Mouse (Mus musculus) CH12.LX (cell line): ENCODE data around the gene Gm20388.

Experiments used
- CTCF ChIP-seq, 2 experiments: IDR thresholded peaks in 1 of 2; conservative IDR thresholded peaks in 1 of 2; 2 replicates each; pipeline ENCODE4 v1.5.1; 2011 to 2012; ENCODE audit warnings: low read depth in 2 of 2, low read length in 2 of 2, improper control_type of control experiment in 1 of 2, inconsistent platforms in 1 of 2, mild to moderate bottlenecking in 1 of 2, moderate library complexity in 1 of 2
- MAX ChIP-seq: IDR thresholded peaks from 2 replicates; pipeline ENCODE4 v1.6.1; 2011; ENCODE audit warnings: low read length, improper control_type of control experiment
- MYC ChIP-seq: IDR thresholded peaks from 2 replicates; pipeline ENCODE4 v1.6.1; 2011; ENCODE audit warnings: low read depth, mild to moderate bottlenecking, improper control_type of control experiment, low read length
- PAX5 ChIP-seq: IDR thresholded peaks from 2 replicates; pipeline ENCODE4 v1.6.1; 2012; ENCODE audit warnings: low read length, inconsistent platforms, mixed read lengths
- POLR2A ChIP-seq: IDR thresholded peaks from 2 replicates; pipeline ENCODE4 v1.6.1; 2011; ENCODE audit warnings: low read depth, mild to moderate bottlenecking, improper control_type of control experiment, low read length
- TBP ChIP-seq: conservative IDR thresholded peaks from 2 replicates; pipeline ENCODE4 v1.6.1; 2011; ENCODE audit warnings: low read depth, low read length, improper control_type of control experiment
- UBTF ChIP-seq: IDR thresholded peaks from 2 replicates; pipeline ENCODE4 v1.6.1; 2012; ENCODE audit warnings: low read depth, mild to moderate bottlenecking, inconsistent platforms, low read length, improper control_type of control experiment, moderate library complexity

- no peak for TF ChIP-seq UBTF
- no peak for TF ChIP-seq MYC
- TF ChIP-seq TBP = no peak
- no peak for TF ChIP-seq PAX5
- TF ChIP-seq CTCF (conservative IDR thresholded peaks at IDR 0.05 in 1 of 2, IDR thresholded peaks at IDR 0.05 in 1 of 2; ENCODE audit: low read depth in 2 of 2, low read length in 2 of 2) = no peak
- TF ChIP-seq POLR2A = no peak
- no peak for TF ChIP-seq MAX
These were observed 1563.7 kb downstream of the Gm20388 start for GRCm38 (mm10) chr8:121474161-121474897.
